Comparison of ENCODE assay signal across 10 mouse cellular contexts in the genomic region with DNA sequence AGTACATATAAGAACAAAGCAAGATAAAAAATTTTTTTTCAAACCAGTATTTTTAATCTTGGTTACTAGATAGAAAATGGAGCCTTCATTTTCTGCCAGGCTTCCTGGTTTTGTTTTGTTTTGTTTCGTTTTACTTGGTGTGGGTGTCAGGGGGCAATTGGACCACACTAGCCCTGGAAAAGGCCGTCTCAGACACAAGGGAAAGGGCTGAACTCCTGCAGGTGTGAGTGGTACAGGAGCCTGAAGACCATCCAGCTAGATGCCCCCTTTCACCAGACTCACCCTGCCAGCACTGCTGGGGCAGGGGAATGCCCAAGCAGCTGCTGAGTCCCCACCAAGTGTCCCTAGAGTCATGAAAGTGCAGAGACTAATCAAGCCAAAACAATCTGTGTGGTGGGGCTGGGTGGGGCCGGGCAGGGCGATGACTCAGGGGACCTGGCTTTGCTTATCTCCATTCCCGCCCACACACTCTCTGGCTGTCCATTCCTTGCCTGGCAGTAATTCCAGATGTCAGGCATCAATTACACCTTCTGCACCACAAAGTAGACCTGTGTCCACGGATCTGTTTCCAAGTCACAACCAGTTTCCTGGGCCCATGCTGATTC. TPM values are rescaled to one million over a fixed set of nuclear protein-coding genes. Genes with fewer than 3 reads are reported as not detected.
DNase-seq lines count a peak whose midpoint lies in the region; ATAC-seq and TF ChIP-seq lines count a peak whose summit lies in the region.
"Had no signal": no experiment of that assay in that cellular context is flagged by ENCODE, and none has a peak within 500 bp of the region (broad histone marks: within the 10 kb centered on the region; RNA-seq: fewer than 3 reads in every experiment).

No protein-coding gene starts in this region.

- no peak for DNase-seq in hindbrain, embryonic 10.5 days (ENCODE audit: low spot score)
- no peak for DNase-seq in hindbrain, postnatal 0 days (ENCODE audit: low spot score)
- DNase-seq in MN1 (ENCODE audit: low spot score): peak; percentile 60
- DNase-seq in intestine, embryonic 14.5 days (ENCODE audit: low spot score): no peak
- DNase-seq in layer of hippocampus, postnatal 36 days: no peak
- DNase-seq: cerebellum, adult 8-10 months had no signal

- H3K4me2 ChIP-seq in hindbrain, postnatal 0 days (ENCODE audit: low read depth, low read length): no peak overlapping the region
- H3K4me2 ChIP-seq in intestine, embryonic 14.5 days (ENCODE audit: low read length): no peak overlapping the region
- no peak overlapping the region for H3K4me2 ChIP-seq in stomach, embryonic 14.5 days (replicated peaks; ENCODE audit: low read depth, low read length)
- no peak overlapping the region for H3K4me2 ChIP-seq in midbrain, embryonic 16.5 days (ENCODE audit: low read length)
- H3K4me2 ChIP-seq: limb, embryonic 15.5 days had no signal

- no peaks in the 10 kb centered on the region for H3K27me3 ChIP-seq in hindbrain, embryonic 10.5 days (ENCODE audit: insufficient read depth, poor library complexity, severe bottlenecking)
- H3K27me3 ChIP-seq in hindbrain, postnatal 0 days (ENCODE audit: insufficient read depth, low read length): no peaks in the 10 kb centered on the region
- no peaks in the 10 kb centered on the region for H3K27me3 ChIP-seq in intestine, embryonic 14.5 days (replicated peaks; ENCODE audit: control insufficient read depth, insufficient read depth, low read length)
- H3K27me3 ChIP-seq in stomach, embryonic 14.5 days (ENCODE audit: control insufficient read depth, insufficient read depth, low read length): no peaks in the 10 kb centered on the region
- no peaks in the 10 kb centered on the region for H3K27me3 ChIP-seq in midbrain, embryonic 16.5 days (ENCODE audit: control insufficient read depth, insufficient read depth, low read depth, low read length)
- H3K27me3 ChIP-seq: limb, embryonic 15.5 days had no signal

- H3K4me1 ChIP-seq in hindbrain, embryonic 10.5 days (replicated peaks): peaks cover 10% of the 10 kb centered on the region; the same call in 1 of the 2 replicates
- no peaks in the 10 kb centered on the region for H3K4me1 ChIP-seq in hindbrain, postnatal 0 days (ENCODE audit: insufficient read depth, low read length)
- peaks cover 9% of the 10 kb centered on the region; the same call in 1 of the 2 replicates for H3K4me1 ChIP-seq in intestine, embryonic 14.5 days (replicated peaks; ENCODE audit: control insufficient read depth, insufficient read depth, low read length)
- H3K4me1 ChIP-seq in stomach, embryonic 14.5 days (ENCODE audit: control insufficient read depth, insufficient read depth, low read length): no peaks in the 10 kb centered on the region
- H3K4me1 ChIP-seq in midbrain, embryonic 16.5 days (ENCODE audit: control insufficient read depth, insufficient read depth, low read length): no peaks in the 10 kb centered on the region
- H3K4me1 ChIP-seq: limb, embryonic 15.5 days had no signal

- no peak for TF ChIP-seq CTCF in hindbrain, postnatal 0 days (IDR thresholded peaks at IDR 0.05; ENCODE audit: low read depth)

- 0 out of 2 replicates have a peak overlapping the region, but pooled peaks have one; percentile 2 for H3K27ac ChIP-seq in hindbrain, embryonic 10.5 days
- no peak overlapping the region for H3K27ac ChIP-seq in hindbrain, postnatal 0 days
- H3K27ac ChIP-seq in intestine, embryonic 14.5 days (ENCODE audit: low read depth): no peak overlapping the region
- H3K27ac ChIP-seq in stomach, embryonic 14.5 days (ENCODE audit: low read length): no peak overlapping the region
- H3K27ac ChIP-seq in midbrain, embryonic 16.5 days (ENCODE audit: low read length): no peak overlapping the region
- H3K27ac ChIP-seq: limb, embryonic 15.5 days had no signal

- WGBS in hindbrain, embryonic 10.5 days: 67% methylated on average over 6 of the region's 6 CpGs
- 65% methylated on average over 6 of the region's 6 CpGs for WGBS in hindbrain, postnatal 0 days
- 39% methylated on average over 6 of the region's 6 CpGs for WGBS in intestine, embryonic 14.5 days
- 34% methylated on average over 6 of the region's 6 CpGs for WGBS in stomach, embryonic 14.5 days
- 75% methylated on average over 6 of the region's 6 CpGs for WGBS in midbrain, embryonic 16.5 days

- H3K36me3 ChIP-seq in hindbrain, embryonic 10.5 days: no peaks in the 10 kb centered on the region
- no peaks in the 10 kb centered on the region for H3K36me3 ChIP-seq in hindbrain, postnatal 0 days (ENCODE audit: insufficient read depth, low read length)
- no peaks in the 10 kb centered on the region for H3K36me3 ChIP-seq in intestine, embryonic 14.5 days (ENCODE audit: control insufficient read depth, insufficient read depth, low read length)
- no peaks in the 10 kb centered on the region for H3K36me3 ChIP-seq in stomach, embryonic 14.5 days (ENCODE audit: control insufficient read depth, insufficient read depth, low read length)
- H3K36me3 ChIP-seq in midbrain, embryonic 16.5 days (ENCODE audit: control insufficient read depth, insufficient read depth, low read length): no peaks in the 10 kb centered on the region
- H3K36me3 ChIP-seq: limb, embryonic 15.5 days had no signal

- ATAC-seq in hindbrain, postnatal 0 days: no peak
- ATAC-seq in intestine, embryonic 14.5 days (replicated peaks; ENCODE audit: low FRiP score, low TSS enrichment, low read depth): 0 out of 2 replicates have a peak, but pooled peaks have one; percentile 55
- peak; percentile 83; the same call in 1 of the 2 replicates for ATAC-seq in stomach, embryonic 14.5 days (ENCODE audit: insufficient number of reproducible peaks, insufficient read depth, low FRiP score, low read depth)
- no peak for ATAC-seq in midbrain, embryonic 16.5 days

- H3K4me3 ChIP-seq in hindbrain, embryonic 10.5 days: no peak overlapping the region
- H3K4me3 ChIP-seq in hindbrain, postnatal 0 days (ENCODE audit: low read length): no peak overlapping the region
- H3K4me3 ChIP-seq in intestine, embryonic 14.5 days (ENCODE audit: low read depth, low read length): no peak overlapping the region
- no peak overlapping the region for H3K4me3 ChIP-seq in stomach, embryonic 14.5 days (ENCODE audit: low read depth, low read length)
- no peak overlapping the region for H3K4me3 ChIP-seq in midbrain, embryonic 16.5 days (ENCODE audit: low read depth, low read length)
- H3K4me3 ChIP-seq: limb, embryonic 15.5 days had no signal

- no peak overlapping the region for H3K9ac ChIP-seq in hindbrain, postnatal 0 days (replicated peaks; ENCODE audit: low read length)
- no peak overlapping the region for H3K9ac ChIP-seq in intestine, embryonic 14.5 days (ENCODE audit: low read length)
- no peak overlapping the region for H3K9ac ChIP-seq in stomach, embryonic 14.5 days (replicated peaks; ENCODE audit: low read depth, low read length)
- no peak overlapping the region for H3K9ac ChIP-seq in midbrain, embryonic 16.5 days (ENCODE audit: low read depth, low read length)
- H3K9ac ChIP-seq: limb, embryonic 15.5 days had no signal

- H3K9me3 ChIP-seq in hindbrain, embryonic 10.5 days: no peaks in the 10 kb centered on the region
- no peaks in the 10 kb centered on the region for H3K9me3 ChIP-seq in hindbrain, postnatal 0 days (ENCODE audit: low read length)
- no peaks in the 10 kb centered on the region for H3K9me3 ChIP-seq in intestine, embryonic 14.5 days (ENCODE audit: control insufficient read depth, low read length)
- no peaks in the 10 kb centered on the region for H3K9me3 ChIP-seq in stomach, embryonic 14.5 days (ENCODE audit: control insufficient read depth, low read depth, low read length)
- H3K9me3 ChIP-seq in midbrain, embryonic 16.5 days (replicated peaks; ENCODE audit: control insufficient read depth, low read length, poor library complexity, severe bottlenecking): no peaks in the 10 kb centered on the region
- H3K9me3 ChIP-seq: limb, embryonic 15.5 days had no signal

RNA-seq across cellular contexts. Expression of a gene that starts 34.5 kb away (rescaled TPM):
- polyA plus RNA-seq in hindbrain, embryonic 10.5 days (2016; fragmentation: Nextera tagmentation; extraction: Ambion mirVana): not detected in 2 replicates
- total RNA-seq in hindbrain, postnatal 0 days (2014; rRNA removed): not detected in 2 replicates
- polyA plus RNA-seq in hindbrain, postnatal 0 days (2015; fragmentation: Nextera tagmentation; extraction: Ambion mirVana): 0.25 and 0.35 TPM in 2 replicates
- polyA plus RNA-seq in intestine, embryonic 14.5 days (2014; fragmentation: Nextera tagmentation; extraction: Ambion mirVana): 1.6 and 2.0 TPM in 2 replicates
- polyA plus RNA-seq in stomach, embryonic 14.5 days (2014; fragmentation: Nextera tagmentation; extraction: Ambion mirVana): 0.65 TPM in 1 of 2 replicates, not detected in the other
- polyA plus RNA-seq in midbrain, embryonic 16.5 days (2015; fragmentation: Nextera tagmentation; extraction: Ambion mirVana): 0.29 TPM in 1 of 2 replicates, not detected in the other
- under 1 TPM; 0.46 to 0.65 TPM for total RNA-seq in layer of hippocampus, postnatal 36 days (2021)
- total RNA-seq: heart, postnatal 14 days had no signal
- polyA plus RNA-seq: limb, embryonic 15.5 days had no signal

Comparison
In these comparisons a context has a peak if more than half of its experiments do, and no peak if none do; other contexts are left out.
1. ATAC-seq: peak in intestine, embryonic 14.5 days (single experiment) and stomach, embryonic 14.5 days (single experiment); none in hindbrain, postnatal 0 days (single experiment) and midbrain, embryonic 16.5 days (single experiment).